Mouse (Mus musculus): Measurements from ENCODE around the gene Igfbp6.

The Igfbp6 gene

DNA sequence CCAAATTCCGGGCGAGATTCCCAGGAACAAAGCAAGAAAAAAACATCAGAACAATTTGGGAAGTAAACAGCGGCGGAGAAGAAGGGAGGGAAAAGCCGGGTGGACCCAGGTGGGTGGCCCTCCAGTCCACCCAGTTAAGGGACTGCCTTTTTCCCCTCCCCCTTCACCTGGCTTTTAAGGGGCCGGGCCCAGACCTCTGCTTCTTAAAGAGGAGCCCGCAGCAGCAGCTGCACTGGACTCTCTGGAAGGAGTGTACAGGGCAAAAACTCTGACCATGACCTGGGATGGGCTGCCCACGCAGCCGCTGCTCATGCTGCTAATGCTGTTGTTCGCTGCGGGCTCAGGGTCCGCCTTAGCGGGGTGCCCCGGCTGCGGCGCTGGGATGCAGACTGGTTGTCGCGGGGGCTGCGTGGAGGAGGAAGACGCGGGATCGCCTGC, at the start of gene Igfbp6:
Gene Igfbp6, plus strand, starts transcription at position 89 of the 438 bp plus-strand sequence.
- no peak for DNase-seq (ENCODE audit: low read depth)

DNA sequence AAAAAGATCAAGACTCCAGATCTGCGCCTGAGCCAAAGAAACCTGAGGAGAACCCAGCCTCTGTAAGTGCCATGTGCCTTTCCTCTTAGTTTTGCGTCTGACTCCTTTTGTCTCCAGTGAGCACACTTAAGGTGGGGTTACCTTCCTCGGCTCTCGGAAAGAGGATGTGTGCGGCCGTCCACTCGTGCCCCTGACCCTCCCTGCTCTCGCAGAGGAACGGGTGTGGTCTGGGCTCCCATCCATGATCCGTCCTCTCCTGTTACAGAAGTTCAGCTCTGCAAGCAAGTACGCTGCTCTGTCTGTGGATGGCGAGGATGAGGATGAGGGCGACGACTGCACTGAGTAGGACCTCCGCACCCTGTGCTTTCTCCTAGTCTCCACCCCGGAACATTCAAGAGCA, 49.2 kb upstream of the Igfbp6 start:
- no peak for DNase-seq (ENCODE audit: low read depth)

DNA sequence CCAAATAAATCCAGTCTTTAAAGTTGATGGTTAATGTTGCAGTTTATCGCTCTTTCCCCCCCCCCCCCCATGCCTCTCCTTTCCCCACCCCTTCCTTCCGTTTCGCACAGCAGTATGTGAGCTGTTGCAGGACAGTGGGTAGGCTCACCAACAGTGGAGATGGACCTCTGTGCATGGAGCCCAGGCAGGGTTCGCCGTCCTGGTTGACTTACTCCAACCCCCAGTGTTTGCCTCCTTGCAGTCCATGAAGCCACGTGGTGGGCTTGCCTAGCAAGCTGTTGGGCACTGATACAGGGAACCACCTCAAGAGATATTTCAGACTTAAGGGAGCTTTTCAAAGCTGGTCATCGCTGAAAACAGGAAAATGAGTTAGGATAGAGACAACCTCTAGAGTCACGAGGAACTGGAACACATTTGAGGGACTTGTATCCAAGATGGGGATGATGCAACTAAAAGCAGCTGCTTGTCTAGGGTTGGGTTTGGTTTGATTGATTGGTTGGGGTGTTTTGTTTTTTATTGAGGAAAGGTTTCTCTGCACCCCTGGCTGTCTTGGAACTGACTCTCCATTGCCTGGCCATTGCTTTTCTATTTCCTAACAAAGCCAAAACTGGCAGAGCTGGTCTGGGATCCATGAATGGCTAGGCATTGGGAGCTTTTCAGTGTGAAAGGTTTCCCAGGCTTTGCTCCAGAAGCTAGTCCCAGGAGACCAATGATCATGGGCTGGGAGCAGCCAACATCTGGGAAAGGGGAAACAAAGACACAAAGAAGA, 46.8 kb upstream of the Igfbp6 start:
- no peak for DNase-seq (ENCODE audit: low read depth)

DNA sequence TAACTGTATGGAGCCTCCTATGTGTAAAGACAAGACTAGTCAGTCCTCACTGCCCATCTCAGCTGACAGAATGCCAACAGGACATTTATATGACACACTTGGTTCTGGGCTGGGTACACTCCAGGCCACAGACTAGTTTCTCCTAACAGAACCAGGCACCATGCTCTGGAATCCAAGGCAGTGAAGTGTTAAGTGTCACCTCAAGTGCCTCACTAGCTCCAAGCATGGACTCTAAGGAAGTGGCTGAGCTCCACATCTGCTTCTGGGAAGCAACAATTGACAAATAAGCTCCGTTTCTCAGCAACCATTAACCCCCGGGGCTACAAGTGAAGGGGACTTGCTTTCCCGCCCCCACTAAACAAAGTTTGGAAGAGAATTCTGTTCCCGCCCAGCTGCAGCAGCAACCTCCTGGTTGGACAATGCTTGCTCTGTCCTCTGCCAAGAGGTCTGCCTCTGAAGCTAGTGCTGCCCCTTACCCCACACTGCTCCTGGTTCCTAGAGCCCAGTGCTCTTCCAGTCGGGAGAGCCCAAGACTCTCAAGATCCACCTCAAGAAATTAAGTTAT, 46.1 kb upstream of the Igfbp6 start:
- no peak for DNase-seq (ENCODE audit: low read depth)

DNA sequence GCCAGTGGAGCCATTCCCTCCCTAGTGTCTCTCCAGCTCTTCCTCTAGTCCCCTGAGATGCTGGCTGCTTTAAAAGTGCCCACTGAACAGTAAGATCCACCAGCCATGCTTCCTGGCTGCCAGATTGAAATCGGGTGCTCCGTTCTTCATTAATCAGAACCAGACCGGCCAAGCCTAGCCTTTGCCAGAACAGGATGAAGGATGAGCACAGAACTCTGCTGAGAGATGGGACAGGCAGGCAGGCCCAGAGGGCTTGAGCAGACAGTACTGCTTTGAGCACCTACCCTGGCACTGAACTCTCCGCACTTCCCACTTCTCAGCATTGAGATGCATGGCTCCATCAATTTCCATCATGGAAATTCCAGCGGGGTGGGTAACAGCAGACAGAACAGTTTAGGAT, 44.9 kb upstream of the Igfbp6 start:
- no peak for DNase-seq (ENCODE audit: low read depth)

DNA sequence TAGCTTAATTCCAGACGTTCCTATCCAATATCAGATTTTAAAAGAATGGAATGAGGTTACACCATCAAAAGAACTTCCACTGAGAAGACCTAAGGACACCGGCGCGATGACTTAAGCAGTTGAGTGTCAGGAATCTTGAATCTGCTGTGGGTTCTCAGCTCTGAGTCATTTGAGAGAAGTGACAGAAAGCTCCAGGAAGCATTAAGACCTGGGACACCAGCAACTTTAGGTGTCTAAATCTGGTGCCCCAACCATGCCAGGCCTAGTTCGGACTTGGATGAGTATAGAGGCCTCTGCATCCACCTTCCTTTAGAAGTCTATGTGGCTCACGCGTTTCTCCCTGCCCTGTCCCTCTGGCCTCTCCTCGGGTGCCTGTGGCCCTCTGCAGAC, 44.4 kb upstream of the Igfbp6 start:
- DNase-seq (ENCODE audit: low read depth): no peak

DNA sequence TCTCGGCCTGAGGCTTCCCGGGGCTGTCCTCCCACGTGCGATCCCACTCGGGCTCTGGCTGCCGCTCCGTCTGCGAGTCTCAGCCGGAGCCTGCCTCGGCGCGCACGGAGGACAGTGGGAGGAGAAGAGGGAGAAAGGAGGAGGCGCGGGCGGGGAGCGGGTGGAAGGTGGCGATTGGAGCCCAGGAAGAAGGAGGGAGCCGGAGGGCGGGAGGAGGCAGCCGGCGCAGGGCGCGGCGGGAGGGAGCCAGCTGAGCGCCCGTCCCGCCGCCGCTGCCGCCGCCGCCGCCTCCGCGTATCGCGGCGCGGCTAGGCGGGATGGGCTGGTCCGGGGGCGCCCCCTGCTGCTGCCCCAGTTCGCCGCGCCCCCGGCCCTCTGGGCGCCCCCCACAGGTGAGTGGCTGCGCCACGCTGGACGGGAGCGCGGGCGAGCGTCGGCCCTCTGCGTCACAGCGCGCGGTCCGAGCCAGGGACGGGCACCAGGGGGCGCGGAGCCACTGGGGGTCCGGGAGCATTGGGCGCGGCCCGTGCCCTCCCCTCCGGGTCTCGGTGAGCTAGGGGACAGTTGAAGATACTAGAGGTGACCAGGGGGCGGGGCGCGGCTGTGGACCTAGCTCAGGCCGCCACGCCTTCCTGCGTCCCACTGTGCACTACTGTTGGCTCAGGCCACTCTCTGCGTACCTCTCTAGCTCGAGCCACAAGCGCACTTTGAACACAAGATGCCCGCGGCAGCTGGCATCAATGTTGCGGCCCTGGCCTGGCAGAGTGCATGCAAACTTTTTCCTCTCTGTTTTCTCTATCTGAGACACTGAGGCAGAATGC, 43.8 kb upstream of the Igfbp6 start, which contains the start of gene Tns2:
Gene Tns2, plus strand, starts transcription at position 253 of the 821 bp plus-strand sequence.
- peak; percentile 56 for DNase-seq (ENCODE audit: low read depth)

DNA sequence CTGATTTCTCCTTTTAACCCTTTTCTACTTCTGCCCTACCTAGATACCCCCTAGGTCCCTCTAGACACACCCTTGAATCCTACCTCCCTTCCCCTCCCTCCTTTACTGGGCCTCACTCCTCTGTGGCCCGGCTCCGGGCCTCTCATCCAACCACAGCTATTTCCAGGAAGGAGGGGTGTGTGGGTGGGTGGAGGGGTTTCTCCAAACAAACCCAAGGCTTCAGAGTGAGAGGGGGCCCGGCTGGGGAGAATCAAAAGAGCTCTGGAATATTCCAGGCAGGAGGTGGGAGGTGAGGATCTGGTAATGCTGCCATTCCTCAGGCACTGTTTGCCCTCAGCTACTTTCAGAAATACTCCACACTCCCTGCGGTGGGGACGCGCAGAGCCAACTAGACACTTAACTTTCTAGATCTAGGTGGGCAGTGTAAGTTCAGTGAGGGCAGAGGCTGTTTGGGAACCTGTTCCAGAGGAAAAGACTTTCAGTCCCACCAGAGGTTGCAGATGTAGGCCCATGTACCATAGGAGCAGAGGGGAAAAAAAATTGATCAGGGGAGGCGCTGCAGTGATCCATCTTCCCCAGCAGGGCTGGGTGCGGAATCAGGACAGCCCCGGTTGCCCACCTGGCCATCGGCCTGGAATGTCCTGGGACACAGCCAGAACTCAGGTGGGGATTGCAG, 43.0 kb upstream of the Igfbp6 start:
- DNase-seq (ENCODE audit: low read depth): no peak

DNA sequence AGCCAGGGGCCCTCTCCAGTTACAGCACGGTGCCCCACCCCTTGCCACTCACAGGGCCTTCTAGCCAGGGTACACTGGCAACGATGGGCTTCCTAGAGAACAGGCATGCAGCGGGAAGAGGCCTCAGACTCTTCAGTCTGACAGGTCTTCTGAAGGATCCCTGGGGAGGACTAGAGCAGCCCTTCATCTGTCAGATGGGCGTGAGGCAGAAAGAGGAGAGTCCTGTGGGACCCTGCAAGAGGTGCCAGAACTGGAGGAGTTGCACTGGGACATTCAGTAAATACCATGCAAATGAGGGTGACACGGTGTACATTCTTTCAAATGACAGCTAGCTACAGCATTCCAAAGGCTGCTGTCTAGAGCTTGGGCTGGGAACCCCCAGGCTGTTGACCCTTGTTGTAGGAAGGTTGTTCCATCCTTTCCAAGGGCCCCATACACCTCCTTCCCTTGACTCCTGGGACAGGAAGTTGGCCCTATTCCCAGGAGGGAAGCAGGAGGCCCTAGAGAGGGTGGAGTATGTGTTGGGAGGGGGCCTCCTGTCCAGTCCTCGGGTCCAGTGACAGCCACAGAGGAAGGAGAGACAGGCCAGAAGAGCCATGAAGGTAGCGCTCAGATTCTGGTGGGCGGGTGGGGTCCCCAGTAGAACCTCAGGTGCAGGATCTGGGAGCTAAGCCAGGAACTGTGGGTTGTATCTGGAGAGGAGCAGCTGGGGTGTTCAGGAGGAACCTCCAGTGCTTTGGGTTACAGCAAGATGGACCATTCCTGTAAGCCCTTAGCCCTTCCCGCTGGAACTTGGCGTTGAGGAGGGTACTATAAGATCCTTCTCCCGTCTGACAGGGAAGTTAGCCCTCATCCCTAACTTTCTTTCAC, 42.3 kb upstream of the Igfbp6 start:
- DNase-seq (ENCODE audit: low read depth): no peak

DNA sequence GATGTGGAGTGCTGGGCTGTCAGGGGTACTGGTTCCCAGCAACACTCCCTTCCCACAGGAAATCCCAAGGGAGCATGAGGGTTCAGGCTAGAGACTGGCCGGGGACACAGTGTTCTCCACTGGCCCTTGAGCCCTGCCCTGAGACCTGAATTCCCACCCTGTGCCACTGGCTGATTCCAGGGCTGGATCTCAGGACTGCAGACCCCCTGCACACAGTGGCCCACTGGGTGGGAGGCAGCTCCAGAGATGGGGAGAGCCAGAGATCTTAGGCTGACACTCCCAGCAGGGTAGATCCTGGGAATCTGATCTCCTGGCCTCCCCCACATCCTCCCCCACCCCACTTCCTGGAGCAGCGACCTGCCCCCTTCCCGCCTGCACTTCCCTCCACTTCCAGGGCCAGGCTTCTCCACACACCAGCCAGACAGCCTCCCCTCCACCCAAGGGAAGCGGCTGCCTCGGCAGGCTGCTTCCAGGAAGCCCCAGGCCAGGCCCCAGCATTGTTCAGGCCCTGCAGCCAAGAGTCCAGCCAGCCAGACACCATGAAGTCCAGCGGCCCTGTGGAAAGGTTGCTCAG, 41.5 kb upstream of the Igfbp6 start:
- DNase-seq (ENCODE audit: low read depth): no peak

DNA sequence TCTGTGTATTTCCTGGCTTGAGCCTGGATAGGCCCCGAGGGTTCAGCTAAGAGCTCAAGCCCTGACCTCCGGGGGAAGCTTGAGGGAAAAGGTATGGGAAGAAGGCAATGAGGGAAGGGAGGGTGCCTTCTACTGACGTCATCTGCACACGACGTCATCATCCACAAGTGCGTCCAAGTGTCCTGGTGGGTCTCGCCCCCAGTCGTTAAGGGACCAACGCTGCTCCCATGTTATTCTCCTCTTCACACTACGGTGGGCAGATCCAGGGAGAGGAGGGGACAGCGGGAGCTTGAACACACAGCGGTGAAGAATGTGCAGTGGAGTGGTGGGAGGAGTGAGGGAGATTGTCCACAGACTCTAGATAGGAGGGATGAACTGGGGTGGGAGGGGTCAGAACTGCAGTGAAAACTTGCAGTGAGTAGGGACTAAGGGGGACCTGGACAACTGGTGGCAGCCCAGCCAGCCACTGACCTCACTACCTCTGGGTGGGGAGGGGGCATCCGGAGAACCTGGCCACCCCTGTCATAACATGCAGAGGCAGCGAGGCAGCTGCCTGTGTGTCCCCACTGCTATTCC, 40.7 kb upstream of the Igfbp6 start:
- no peak for DNase-seq (ENCODE audit: low read depth)

DNA sequence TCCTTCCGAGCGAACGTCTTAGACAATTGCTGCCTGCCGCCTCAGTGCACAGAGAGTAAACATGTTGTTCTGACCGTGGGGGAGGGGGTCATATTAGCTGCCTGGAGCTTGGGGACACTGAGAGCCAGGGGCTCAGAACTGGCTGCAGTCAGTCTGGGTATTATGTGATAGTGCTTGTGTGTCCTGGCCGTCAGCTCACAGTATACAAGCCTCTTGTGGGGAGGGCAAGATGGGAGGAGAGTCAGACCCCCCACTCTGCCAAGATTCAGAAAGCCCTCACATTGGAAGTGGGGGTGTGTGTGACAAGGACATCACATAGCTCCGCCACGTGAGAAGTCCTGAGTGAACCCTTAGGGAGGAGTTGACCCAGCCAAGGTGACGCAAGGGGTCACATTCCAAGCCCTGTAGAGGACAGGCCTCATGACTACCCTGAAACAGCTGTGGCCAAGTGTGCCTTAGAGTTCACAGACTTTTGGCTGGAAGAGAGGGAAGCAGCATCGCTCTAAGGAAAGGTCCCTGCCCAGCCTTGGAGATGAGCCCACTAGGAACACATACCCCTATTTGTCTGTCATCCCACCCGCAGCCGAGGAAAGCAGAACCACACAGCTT, 40.1 kb upstream of the Igfbp6 start:
- no peak for DNase-seq (ENCODE audit: low read depth)

DNA sequence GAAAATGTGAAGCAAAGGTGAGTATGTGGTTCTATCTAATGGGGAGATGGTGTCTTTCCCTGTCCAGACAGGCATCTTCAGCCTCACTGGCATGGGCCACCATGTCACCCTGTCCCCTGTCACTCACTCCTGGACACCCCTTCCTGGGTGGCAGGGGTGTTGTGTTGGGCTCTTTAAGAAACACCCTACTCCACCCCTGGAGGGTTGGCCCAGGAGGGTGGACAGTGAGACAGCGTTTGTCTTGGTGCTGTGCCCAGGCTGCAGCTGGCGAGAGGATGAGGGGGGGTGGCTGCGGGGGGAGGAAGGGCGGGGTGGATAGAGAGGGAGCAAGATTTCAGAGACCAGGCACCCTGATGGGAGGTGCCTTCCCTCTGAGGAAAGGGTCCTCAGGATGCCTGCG, 38.8 kb upstream of the Igfbp6 start:
- no peak for DNase-seq (ENCODE audit: low read depth)

DNA sequence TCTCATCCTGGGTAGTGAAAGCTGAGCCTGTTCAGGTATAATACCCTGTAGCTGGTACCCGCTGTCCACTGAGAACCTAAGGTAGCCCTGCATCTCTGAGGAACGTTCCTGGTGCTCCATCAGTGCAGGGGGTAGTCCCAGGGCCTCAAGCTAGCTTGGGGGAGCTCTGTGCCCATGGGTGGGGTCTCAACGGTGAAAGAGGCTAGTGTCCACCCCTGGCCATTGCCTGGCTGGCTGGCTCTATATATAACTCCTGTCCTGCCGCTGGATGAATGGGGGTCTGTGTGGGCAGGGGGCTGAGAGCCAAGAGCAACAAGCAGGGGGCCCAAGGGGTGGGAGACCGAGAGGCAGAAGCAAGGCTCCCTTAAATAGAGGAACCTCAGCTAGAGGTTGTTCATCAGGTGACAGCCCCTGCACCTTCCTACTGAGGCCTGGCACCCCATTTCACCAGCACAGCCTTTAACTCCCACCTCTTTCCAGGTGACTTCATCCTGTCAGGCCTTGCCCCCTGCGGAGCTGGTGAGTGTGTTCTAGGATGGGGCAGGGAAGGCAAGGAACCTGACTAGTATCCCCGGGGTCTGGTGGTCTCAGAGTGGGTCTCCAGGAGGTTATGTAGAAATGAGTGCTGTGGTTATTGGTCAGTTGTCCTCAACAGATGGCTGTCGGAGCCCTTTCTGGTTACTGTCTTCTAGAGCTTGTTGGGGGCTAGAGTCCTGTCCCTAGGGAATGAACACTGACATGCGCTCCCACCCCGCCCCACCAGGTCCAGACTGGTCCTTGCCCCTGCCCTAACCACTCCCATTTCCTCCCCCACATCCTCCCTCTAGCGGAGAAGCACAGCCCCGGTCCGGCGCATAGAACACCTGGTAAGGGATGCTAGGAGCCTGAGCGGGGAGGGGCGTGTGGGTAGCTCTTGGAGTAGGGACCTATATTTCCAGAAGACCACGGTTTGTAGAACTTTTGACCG, 38.1 kb upstream of the Igfbp6 start:
- peak; percentile 61 for DNase-seq (ENCODE audit: low read depth)

DNA sequence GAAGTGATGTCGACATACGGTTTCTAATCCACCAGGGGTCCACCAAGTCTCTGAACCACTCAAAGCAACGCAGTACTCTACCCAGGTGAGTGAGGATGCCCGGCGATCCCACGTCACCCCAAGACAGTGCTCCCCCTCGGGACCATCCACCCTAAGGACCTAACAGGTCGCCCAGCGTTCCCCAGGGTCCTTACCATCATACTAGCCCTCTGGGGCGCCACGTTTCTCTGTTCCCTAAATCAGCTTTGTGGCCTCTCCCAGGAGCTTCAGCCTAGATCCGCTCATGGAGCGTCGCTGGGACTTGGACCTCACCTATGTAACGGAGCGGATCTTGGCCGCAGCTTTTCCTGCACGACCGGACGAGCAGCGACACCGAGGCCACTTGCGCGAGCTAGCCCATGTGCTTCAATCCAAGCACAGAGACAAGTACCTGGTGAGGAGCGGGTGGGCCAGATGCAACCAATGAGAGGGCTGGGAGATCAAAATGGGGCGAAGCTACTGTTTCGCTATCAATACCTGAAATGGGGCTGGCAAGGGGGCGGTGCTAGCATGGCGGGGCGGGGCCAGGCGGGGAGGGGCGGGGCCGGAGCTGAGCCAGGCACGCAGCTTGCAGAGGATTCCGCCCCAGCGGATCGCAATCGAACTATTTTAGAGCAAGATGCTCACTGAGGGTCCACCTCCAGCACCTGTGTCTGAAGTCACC, 37.3 kb upstream of the Igfbp6 start:
- DNase-seq (ENCODE audit: low read depth): peak; percentile 59

DNA sequence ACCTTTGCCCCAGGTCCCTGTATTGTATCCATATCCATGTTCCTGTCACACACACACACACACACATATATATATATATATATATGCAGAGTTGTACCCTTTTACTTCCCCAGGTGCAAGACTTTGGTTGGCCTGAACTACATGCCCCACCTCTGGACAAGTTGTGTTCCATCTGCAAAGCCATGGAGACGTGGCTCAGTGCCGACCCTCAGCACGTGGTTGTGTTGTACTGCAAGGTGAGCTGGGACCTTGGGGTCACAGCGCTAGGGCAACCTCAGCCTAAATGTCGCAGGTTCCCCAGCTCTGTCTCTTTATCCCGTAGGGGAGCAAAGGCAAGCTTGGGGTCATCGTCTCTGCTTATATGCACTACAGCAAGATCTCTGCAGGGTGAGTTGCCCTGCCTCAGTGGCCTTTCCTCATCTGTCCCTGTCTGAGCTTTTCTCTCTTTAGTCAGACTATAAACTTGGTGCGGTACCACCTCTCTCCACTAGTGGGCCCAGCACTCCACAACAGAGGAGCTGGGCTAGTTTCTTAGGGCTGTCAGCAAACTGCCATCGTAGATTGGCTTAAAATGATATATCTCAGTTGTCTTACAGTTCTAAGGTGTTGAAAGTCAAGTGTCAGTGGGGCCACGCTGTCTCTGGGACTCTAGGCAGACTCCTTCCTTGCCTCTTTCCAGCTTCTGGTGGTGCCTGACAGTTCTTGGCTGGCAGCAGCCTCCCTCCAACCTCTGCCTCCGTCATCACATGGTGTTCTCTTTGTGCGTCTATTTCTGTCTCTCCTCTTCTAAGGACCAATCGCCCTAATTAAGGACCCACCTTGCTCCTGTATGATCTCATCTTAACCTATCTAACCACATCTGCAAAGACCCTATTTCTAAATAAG, 36.2 kb upstream of the Igfbp6 start:
- DNase-seq (ENCODE audit: low read depth): peak; percentile 89

Measured in naive thymus-derived CD4-positive, alpha-beta T cell, adult 2 months (primary cell).